Mouse (Mus musculus) cerebellum, adult 2 months (tissue): ENCODE data around the gene Gm12830.

ENCODE experiments used
- CTCF ChIP-seq: fragments of 200-500 bp; IDR thresholded peaks from 2 replicates; pipeline ENCODE4 v1.5.1; 2011; ENCODE audit warnings: low read depth, mild to moderate bottlenecking, control low read depth, low read length, moderate library complexity, borderline replicate concordance; ENCODE audit not compliant: insufficient read depth
- POLR2A ChIP-seq: fragments of 200-500 bp; IDR thresholded peaks from 2 replicates; pipeline ENCODE4 v1.6.1; 2011; ENCODE audit warnings: low read length, control low read depth, borderline replicate concordance; ENCODE audit not compliant: insufficient read depth

- TF ChIP-seq CTCF (no peak), POLR2A (no peak)
Measured at GRCm38 (mm10) chr4:114843097-114843721, 21.7 kb downstream of the Gm12830 start.
